Mouse (Mus musculus) CD8-positive naive resting alpha-beta T cell, adult 2 months (primary cell): ENCODE measurements around the gene Rxfp2.
A peak's percentile ranks its signal among the peaks of the same experiment; 100 is the strongest.

Experiments used
- DNase-seq, 2 experiments: peaks; one replicate each; pipeline ENCODE4 v3.0.0; 2022; ENCODE audit warnings: low read depth in 2 of 2, low spot score in 2 of 2

Rxfp2 gene

DNA sequence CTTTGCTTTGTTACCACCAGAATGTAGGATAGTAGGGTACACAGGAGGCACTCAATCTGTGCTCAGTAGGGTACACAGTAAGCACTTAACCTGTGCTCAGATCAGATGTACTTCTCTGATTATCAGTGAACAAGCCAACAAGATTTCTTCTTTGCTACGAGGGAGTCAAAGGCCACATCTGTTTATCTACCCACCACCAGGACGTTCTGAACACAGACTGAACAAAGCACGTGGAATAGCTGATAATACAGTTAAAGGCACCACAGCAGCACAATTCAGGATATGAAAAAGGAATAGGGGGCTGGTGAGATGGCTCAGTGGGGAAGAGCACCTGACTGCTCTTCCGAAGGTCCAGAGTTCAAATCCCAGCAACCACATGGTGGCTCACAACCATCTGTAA, 18.4 kb downstream of the Rxfp2 start:
- DNase-seq = no peak

DNA sequence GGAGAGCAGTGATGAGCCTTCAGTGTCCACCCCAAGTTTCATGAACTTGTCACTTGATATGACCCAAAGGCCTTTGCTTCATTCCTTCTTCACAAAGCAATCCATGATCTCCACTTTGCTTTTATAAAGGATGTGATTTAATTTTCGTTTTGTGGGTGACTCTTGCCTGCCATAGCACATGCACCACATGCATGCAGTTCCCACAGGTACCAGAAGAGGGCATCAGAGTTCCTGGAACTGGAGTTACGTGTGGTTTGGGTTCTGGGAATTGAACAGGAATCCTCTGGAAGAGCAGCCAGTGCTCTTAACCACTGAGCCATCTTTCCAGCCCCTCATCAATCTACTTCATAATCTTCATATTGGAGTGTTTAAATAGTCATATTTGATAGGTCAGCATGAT, 26.1 kb downstream of the Rxfp2 start:
- no peak for DNase-seq

GRCm38 (mm10) chr5:150046438-150046837, 28.0 kb downstream of the Rxfp2 start:
- DNase-seq = no peak

GRCm38 (mm10) chr5:150049946-150050345, 31.5 kb downstream of the Rxfp2 start:
- no peak for DNase-seq

DNA sequence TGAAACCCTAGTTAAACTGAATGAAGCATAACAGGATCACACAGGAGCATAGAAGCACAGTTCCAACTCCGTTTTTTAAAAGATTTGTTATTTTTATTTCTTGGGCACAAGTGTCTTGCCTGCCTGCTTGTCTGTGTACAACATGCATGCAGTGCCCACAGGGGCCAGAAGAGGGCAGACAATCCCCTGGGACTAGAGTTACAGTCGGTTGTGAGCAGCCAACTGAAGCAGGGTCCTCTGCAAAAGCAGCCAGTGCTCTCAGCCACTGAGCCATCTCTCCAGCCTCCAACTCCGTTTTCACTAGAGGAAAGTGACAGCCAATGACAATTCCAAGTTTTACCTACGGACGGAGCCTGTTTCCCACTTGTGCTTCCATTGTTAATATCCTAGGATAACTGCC, 33.4 kb downstream of the Rxfp2 start:
- no peak for DNase-seq

DNA sequence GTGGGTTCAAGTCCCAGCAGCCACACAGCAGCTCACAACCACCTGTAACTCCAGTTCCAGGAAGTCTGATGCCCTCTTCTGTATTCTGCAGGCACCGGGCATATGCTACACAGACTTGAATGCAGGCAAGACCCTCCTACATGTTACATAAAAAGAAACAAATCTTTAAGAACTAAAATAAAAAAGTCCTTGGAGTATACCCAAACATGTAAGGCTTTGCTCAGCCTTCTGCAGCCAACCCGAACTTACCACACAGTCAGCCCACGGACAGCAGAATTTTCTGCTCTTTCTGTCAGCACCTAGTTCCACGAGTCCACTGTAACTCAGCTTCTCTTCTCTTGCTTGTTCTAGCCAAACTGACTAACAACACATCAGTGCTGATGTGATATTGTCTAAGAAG, 34.8 kb downstream of the Rxfp2 start:
- no peak for DNase-seq

DNA sequence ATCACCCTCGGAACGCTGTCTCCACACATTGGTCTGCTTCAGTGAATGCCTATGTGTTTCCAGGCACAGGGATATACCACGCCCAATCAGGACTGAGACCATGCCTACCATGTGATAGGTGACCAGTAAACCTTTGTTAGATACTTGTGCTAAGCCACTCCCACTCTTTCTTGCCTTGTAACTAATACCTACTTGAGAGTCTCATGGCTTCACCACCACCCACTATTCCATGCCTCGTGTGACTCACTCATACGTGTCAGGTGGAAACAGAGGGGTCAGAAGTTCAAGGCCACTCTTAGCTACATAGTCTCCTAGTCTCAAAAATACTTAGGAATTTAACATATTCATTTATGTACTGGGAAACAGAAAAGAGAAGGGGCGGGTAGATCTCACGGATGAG, 35.5 kb downstream of the Rxfp2 start:
- DNase-seq = no peak

- no peak for DNase-seq
These were observed 36.8 kb downstream of the Rxfp2 start for GRCm38 (mm10) chr5:150055322-150055721.

DNA sequence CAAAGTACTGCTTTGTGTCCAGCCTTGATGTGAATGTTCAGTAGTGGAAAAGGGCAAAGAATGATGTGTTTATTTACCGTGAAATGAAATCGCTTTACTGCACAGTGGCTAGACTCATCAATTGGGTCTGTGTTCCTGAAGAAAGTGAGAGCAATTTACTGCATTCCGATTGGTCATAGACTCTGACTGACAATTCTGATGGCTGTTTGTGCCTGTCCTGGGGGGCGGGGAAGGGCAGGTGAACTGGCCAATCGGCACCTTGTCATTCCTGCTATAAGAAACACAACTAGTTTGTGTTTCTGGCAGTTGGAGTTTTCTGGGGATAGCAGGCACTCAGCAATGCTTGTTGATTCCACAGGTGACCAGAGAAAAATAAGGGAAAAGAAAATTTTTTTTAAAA, 37.6 kb downstream of the Rxfp2 start:
- DNase-seq = no peak

GRCm38 (mm10) chr5:150058845-150059244, 40.4 kb downstream of the Rxfp2 start:
- no peak for DNase-seq

GRCm38 (mm10) chr5:150059466-150059865, 41.0 kb downstream of the Rxfp2 start:
- DNase-seq = no peak

DNA sequence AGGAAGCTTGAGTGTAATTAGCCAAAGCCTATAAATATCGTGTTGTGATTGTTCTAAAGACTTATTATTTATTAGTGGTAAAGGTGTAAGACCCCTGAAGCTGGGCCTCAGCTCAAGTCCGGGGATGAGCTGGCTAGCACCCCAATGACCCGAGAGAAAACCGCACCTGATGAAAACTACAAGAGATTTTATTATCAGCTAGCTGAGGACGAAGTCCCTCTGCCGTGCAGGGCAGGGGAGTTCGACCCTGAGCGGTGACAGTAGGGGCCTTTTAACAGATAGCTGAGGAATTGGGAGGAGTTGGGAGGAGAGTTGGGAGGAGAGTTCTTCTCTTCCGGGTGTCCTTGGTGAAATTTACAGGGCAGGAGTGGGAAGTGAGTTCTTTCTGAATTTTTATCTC, 42.6 kb downstream of the Rxfp2 start:
- DNase-seq = no peak

GRCm38 (mm10) chr5:150064286-150064685, 45.8 kb downstream of the Rxfp2 start:
- no peak for DNase-seq

GRCm38 (mm10) chr5:150070086-150070485, 51.6 kb downstream of the Rxfp2 start:
- no peak for DNase-seq

DNA sequence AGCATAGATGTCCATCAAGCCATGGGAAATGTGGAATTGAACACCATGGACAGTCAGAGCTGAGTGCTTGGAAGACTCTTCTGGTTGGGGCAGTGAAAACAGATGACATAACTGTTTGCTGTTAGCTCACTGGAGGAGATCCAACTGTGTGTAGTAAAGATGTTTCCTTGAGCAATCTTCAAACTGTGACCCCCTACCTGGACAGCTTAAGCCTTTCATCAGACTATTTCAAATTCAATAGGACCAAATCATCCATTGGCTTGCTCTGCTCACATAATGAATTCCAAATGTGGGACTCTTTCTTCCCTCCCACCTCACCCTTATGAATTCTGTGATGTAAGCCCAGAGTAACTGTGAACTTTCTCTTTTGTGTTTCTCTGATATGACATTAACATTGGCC, 53.3 kb downstream of the Rxfp2 start:
- no peak for DNase-seq

DNA sequence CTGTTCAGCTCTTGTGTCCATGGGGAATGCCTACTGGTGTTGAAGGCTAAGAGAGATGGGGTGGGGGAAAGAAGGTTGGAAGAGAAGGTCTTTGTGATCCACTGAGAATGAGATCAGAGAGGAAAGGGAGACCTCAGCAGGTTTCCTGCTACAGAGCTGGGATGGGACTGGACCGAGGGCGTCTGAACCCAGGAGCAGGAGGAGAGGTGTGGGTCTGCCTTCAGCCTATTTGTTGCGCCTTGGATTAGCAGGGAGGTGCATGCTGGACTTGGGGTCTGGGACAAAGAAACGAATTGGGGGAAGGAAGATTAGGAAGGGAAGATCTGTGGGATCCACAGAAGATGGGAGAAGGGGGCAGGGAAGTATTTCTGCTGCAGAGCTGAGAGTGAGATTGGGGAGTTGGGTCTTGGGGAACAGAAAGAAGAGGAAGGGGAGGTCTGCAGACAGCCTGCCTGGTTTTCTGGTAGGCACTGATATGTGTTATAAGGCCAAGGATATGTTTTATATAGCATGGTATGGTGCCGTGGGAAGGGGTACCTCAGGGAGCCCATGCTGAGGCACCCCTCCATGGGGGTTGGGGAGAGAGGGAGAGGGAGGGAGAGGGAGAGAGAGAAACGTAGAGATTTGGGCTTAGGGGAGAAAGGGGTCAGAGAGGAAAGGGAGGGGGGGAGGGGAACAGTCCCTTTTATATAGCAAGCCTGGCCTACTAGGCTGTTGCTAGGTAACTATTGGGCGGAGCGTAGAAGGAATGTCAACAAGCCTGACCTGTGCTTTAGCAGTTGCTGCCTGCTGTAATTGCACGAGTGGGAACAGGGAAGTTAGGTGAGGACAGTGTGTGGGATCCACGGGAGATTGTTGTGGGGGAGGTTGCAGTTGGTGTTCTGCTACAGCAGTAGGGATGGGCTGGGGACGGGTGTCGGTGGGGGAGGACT, 61.7 kb downstream of the Rxfp2 start:
- no peak for DNase-seq

DNA sequence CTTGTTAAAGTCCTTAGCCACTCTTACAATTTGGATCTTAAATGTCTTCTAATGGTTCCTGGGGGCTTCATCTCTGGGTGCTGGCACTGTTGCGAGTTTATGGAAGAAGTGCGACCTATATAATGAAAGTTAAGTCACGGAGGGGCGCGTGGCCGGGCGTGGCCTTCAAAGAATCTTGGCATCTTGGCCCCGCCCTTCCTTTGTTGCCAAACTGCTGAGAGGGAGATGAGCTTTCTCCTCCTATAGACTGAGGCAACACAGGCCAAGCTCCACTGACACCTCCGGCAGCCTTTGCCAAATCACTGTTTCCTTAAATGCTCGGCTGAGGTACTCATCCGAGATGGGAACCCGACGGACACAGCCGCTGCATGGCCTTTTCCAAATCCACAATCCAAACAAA, 64.2 kb downstream of the Rxfp2 start:
- no peak for DNase-seq

GRCm38 (mm10) chr5:150083190-150083589, 64.7 kb downstream of the Rxfp2 start:
- DNase-seq = no peak

- peak; percentile 33 to 42 for DNase-seq
These were observed 79.1 kb downstream of the Rxfp2 start for GRCm38 (mm10) chr5:150097620-150098019.

DNA sequence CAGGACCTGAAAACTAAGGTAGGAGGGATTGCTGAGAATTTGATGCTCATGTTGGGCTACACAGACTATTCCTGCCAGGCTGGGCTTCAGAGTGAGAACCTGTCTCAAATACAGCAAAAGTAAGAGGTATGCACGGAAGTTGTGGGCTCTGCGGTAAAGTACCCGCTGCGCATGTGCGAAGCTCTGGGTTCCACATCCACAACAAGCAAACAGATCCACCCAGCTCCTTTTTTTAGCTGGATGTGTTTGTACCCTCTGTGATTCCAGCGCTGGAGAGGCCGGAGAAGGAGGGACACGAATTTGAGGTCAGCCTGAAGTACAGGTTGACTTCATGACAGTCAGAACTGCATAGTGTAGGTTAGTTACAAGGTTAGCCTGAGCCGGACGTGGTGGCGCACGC, 80.3 kb downstream of the Rxfp2 start:
- DNase-seq = no peak

DNA sequence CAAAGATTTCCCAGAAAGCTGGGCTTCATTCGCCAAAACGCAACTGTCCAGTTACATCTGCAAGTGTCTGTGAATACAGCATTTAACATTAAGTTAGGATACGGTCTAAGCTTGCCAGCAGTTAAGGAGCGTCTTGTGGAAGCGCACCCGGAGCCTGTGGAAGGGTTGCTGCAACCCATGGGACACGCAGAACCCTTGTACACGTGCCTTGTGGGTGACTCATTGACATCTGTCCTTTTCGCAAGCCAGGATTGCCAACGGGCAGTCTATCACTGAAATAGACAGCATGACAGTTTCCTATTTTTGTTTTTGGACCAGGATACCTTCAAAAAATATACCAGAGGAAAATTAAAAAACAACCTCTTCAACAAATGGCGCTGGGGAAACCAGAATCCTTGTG, 83.3 kb downstream of the Rxfp2 start:
- no peak for DNase-seq

- no peak for DNase-seq
These were observed 87.9 kb downstream of the Rxfp2 start for GRCm38 (mm10) chr5:150106358-150106757.

GRCm38 (mm10) chr5:150111236-150111635, 92.8 kb downstream of the Rxfp2 start:
- DNase-seq = no peak
